In genomic region chr12:104245092-104245491, GRCm38 (mm10) we compare ENCODE assay signal across 8 mouse cellular contexts. TPM values are rescaled to one million over a fixed set of nuclear protein-coding genes. Genes with fewer than 3 reads are reported as not detected.
DNase-seq lines count a peak whose midpoint lies in the region.

No protein-coding gene starts in this region.

- intact Hi-C loops in left cerebral cortex, postnatal 25 days (cut with DNase I) = no loop called here

- DNase-seq in layer of hippocampus, adult 11-12 months (ENCODE audit: low spot score) = peak; percentile 34
- DNase-seq in layer of hippocampus, adult 9-10 months (ENCODE audit: low spot score) = no peak
- DNase-seq in ZHBTc4 (ENCODE audit: low read depth, low spot score) = peak; percentile 20
- DNase-seq in brain, embryonic 18.5 days (ENCODE audit: low read depth, low spot score) = peak; percentile 14
- DNase-seq in left cerebral cortex, postnatal 25 days (ENCODE audit: low spot score in 2 of 2) = peak; percentile 26 to 58
- DNase-seq in urinary bladder, adult 18-20 months (ENCODE audit: low spot score in 2 of 2) = no peak
- DNase-seq in thymus, postnatal 14 days = no peak
- no peak for DNase-seq in kidney, adult 11 months

RNA-seq across cellular contexts. Expression of gene Serpina3g, which starts 9.0 kb away (rescaled TPM):
- total RNA-seq in left cerebral cortex, postnatal 25 days (2021) = not detected

RNA-seq across cellular contexts. Expression of gene Serpina3i, which starts 17.8 kb away (rescaled TPM):
- total RNA-seq in left cerebral cortex, postnatal 25 days (2021) = not detected

RNA-seq across cellular contexts. Expression of gene Serpina3f, which starts 30.7 kb away (rescaled TPM):
- total RNA-seq in left cerebral cortex, postnatal 25 days (2021) = not detected

Comparison
In these comparisons a context has a peak if more than half of its experiments do, and no peak if none do; other contexts are left out.
1. DNase-seq: peak in layer of hippocampus, adult 11-12 months (single experiment), ZHBTc4 (single experiment), brain, embryonic 18.5 days (single experiment) and left cerebral cortex, postnatal 25 days (2 of 2); none in layer of hippocampus, adult 9-10 months (single experiment), urinary bladder, adult 18-20 months (0 of 2), thymus, postnatal 14 days (single experiment) and kidney, adult 11 months (single experiment).